Mouse (Mus musculus) heart, embryonic 15.5 days (tissue): ENCODE data around the gene Ncoa5. TPM values are rescaled to one million over a fixed set of nuclear protein-coding genes. Genes with fewer than 3 reads are reported as not detected.

ENCODE experiments used
- ATAC-seq: fragments of 200-750 bp; cut with Nextera tagmentation; replicated peaks from 2 replicates; pipeline ENCODE4 v1.8.0; 2017; ENCODE audit warnings: low read depth, moderate TSS enrichment; ENCODE audit not compliant: insufficient number of reproducible peaks, insufficient read depth, low FRiP score
- H3K27ac ChIP-seq: fragments of 300-500 bp; sonication (generic); 2 replicates; pipeline ENCODE4 v1.5.1; 2015; ENCODE audit warnings: mild to moderate bottlenecking, inconsistent platforms
- H3K27me3 ChIP-seq: fragments of 300-500 bp; sonication (generic); 2 replicates; pipeline ENCODE4 v1.6.1; 2015; ENCODE audit warnings: inconsistent platforms
- H3K36me3 ChIP-seq: fragments of 300-500 bp; sonication (generic); 2 replicates; pipeline ENCODE4 v1.6.1; 2015; ENCODE audit warnings: mild to moderate bottlenecking, inconsistent platforms
- H3K4me1 ChIP-seq: fragments of 300-500 bp; sonication (generic); replicated peaks from 2 replicates; pipeline ENCODE4 v1.6.1; 2015; ENCODE audit warnings: inconsistent platforms
- H3K4me2 ChIP-seq: fragments of 300-500 bp; sonication (generic); 2 replicates; pipeline ENCODE4 v1.6.1; 2015; ENCODE audit warnings: inconsistent platforms, mild to moderate bottlenecking, moderate library complexity
- H3K4me3 ChIP-seq: fragments of 300-500 bp; sonication (generic); 2 replicates; pipeline ENCODE4 v1.5.1; 2015; ENCODE audit warnings: mild to moderate bottlenecking, inconsistent platforms
- H3K9ac ChIP-seq: fragments of 300-500 bp; sonication (generic); 2 replicates; pipeline ENCODE4 v1.6.1; 2015; ENCODE audit warnings: mild to moderate bottlenecking, inconsistent platforms
- H3K9me3 ChIP-seq: fragments of 300-500 bp; sonication (generic); replicated peaks from 2 replicates; pipeline ENCODE4 v1.6.1; 2016; ENCODE audit warnings: inconsistent platforms
- WGBS: fragments of 180-500 bp; shearing (Covaris S2); methylation state at CpG from one replicate; pipeline ENCODE4 v1.1.7; 2015; ENCODE audit warnings: mixed read lengths; 5-methylcytosine and 5-hydroxymethylcytosine counted together
- polyA plus RNA-seq: library from polyadenylated mRNA; unstranded; fragments of >200 nt; fragmentation: Nextera tagmentation; extraction: Ambion mirVana; gene quantifications from 2 replicates; pipeline ENCODE4 v1.2.1, GENCODE M21; 2015

Gene Ncoa5
- polyA plus RNA-seq, 1 experiment from 2014 or later: 38.6 TPM

DNA sequence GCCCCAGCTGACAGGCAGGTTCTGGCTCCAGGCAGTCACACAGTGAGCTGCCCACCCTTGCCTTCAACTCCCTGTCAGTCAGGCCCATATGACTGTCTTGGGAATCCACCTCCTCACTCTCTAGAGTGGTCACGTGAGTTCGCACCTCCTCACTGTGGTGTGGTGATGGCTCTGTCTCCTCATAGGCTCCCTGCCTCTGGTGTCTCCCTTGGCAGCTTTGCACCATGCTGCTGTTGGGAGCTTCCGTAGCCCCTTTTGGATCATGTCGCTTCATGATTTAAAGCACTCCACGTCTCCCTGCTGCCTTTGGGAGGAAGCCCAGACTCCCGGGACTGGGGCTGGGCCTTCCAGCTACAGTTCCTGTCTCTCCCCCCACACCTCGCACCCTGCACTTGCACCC lies 29.8 kb upstream of the Ncoa5 start:
- peaks cover 15% of the 10 kb centered on the region; the same call in 1 of the 2 replicates for H3K27me3 ChIP-seq
- H3K4me2 ChIP-seq: no peak overlapping the region
- no peak overlapping the region for H3K9ac ChIP-seq
- H3K4me1 ChIP-seq: no peaks in the 10 kb centered on the region
- ATAC-seq: no peak
- no peaks in the 10 kb centered on the region for H3K9me3 ChIP-seq
- no peak overlapping the region for H3K27ac ChIP-seq
- H3K4me3 ChIP-seq: no peak overlapping the region
- H3K36me3 ChIP-seq: no peaks in the 10 kb centered on the region
- WGBS: 45% methylated on average over 7 of the region's 7 CpGs

DNA sequence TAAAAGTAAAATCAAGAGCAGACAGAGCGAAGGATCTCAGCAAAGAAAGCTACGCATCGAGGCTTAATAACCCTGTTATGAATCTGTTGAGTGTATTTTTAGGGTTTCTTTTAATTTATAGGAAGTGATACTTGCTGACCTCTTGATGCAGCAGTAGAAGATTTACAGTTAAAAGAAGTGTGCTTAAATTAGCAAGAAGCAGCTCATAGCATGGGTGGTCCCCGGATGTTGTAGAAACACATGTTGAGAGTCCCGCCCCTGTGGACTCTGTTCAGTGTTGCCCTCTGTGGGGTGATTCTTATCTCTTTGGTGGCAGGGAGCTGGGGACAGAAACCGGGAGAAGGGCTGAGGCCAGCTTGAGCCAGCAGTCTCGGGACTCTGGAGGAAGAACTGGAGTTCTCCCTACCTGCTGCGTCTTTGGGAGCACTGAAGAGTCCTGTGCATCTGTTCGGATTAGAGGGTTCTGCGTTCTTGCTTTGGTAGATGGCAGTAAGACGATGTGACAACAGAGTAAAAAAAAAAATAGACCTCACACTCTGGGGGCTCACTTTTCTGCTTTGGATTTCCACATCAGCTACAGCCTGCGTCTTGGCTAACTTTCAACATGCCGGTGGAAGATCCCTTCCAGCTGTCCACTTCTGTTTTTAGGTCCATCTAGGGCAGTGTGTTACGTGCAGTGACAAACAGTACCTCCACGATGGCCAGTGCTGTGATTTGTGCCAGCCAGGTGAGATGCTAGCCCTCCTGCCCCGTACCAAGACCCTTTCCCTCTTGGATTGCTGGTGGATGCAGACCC lies 27.2 kb upstream of the Ncoa5 start:
- peaks cover 12% of the 10 kb centered on the region; the same call in 1 of the 2 replicates for H3K27me3 ChIP-seq
- H3K9ac ChIP-seq: no peak overlapping the region
- 61% methylated on average over 16 of the region's 16 CpGs for WGBS
- no peak overlapping the region for H3K4me2 ChIP-seq
- no peaks in the 10 kb centered on the region for H3K4me1 ChIP-seq
- no peaks in the 10 kb centered on the region for H3K9me3 ChIP-seq
- ATAC-seq: no peak
- no peak overlapping the region for H3K4me3 ChIP-seq
- no peak overlapping the region for H3K27ac ChIP-seq
- no peaks in the 10 kb centered on the region for H3K36me3 ChIP-seq

DNA sequence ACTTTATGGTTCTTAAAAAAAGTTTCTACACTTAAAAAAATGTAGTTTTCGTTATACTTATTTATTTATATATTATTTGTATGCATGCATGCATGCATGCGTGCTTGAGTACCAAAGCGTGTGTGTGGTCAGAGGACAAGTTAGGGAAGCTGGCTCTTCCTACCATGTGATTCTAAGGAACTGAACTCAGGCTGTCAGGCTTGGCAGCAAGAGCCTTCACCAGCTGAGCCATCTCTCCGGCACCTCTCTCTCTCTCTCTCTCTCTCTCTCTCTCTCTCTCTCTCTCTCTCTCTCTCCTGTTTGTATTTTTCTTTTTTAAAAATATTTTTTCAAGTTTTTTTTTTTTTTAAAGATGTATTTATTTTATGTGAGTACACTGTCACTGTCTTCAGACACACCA lies 25.3 kb upstream of the Ncoa5 start:
- no peak for ATAC-seq
- H3K36me3 ChIP-seq: no peaks in the 10 kb centered on the region
- H3K9ac ChIP-seq: no peak overlapping the region
- H3K4me1 ChIP-seq: peaks cover 14% of the 10 kb centered on the region
- H3K4me3 ChIP-seq: no peak overlapping the region
- 83% methylated on average over 4 of the region's 4 CpGs for WGBS
- H3K27me3 ChIP-seq: peaks cover 4% of the 10 kb centered on the region; the same call in 1 of the 2 replicates
- no peaks in the 10 kb centered on the region for H3K9me3 ChIP-seq
- no peak overlapping the region for H3K27ac ChIP-seq
- no peak overlapping the region for H3K4me2 ChIP-seq

DNA sequence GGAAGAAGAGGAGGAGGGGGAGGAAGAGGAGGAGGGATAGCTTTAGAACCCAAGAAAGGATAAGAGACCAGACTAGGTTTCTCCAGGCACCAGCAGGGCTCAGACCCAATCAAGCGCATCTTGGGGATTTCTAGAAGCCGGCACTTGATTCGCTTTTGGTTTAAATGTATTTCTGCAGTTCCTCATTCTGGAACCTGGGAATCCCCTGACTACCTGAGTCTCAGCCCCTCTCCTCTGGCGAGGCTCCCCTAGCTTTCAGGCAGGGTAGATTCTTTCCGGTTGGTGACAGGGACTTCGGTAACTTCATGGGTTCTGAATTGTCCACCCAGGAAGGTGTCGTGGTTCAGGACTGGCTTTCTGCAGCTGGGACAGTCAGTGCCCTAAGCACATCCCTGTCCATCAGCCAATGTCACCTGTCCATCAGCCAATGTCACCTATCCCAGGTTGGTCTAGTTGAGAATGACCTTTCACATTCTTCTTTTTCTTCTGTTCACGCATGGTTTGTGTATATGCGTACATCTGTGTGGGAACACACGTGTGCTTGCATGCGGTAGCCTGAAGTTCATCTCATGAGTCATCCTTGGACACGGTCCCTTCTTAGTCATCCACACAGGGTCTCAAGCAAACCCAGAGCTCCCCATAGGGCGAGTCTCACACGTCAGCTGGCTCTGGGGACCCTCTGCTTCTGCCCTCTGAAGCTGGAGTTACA lies 21.9 kb upstream of the Ncoa5 start:
- peak overlapping the region; percentile 62 for H3K4me2 ChIP-seq
- H3K9me3 ChIP-seq: no peaks in the 10 kb centered on the region
- no peak overlapping the region for H3K27ac ChIP-seq
- H3K36me3 ChIP-seq: no peaks in the 10 kb centered on the region
- H3K4me1 ChIP-seq: peaks cover 17% of the 10 kb centered on the region
- H3K27me3 ChIP-seq: peaks cover 22% of the 10 kb centered on the region
- ATAC-seq: no peak
- H3K4me3 ChIP-seq: peak overlapping the region; percentile 39
- H3K9ac ChIP-seq: no peak overlapping the region
- WGBS: 67% methylated on average over 14 of the region's 14 CpGs

DNA sequence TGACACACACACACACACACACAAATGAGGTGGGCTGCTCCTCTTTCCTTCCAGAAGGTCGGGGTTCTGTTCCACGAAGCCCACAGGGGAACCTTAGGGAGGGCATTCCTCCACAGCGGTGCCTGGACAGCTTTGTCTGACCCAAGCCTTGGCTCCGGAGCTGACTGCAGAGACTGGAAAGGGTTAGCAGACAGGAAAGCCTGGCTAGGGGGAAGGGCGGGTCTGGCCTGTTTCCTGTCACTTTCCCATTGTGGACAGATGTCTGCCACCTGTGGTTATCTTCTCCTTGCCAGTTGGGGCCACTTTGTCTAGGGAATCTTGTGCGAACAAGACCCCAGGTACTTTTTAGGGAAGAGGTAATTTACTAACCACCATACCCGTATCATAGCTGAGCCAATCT lies 21.2 kb upstream of the Ncoa5 start:
- ATAC-seq: peak; percentile 49; the same call in 1 of the 2 replicates
- H3K27ac ChIP-seq: no peak overlapping the region
- peak overlapping the region; percentile 39 for H3K4me3 ChIP-seq
- peaks cover 28% of the 10 kb centered on the region for H3K27me3 ChIP-seq
- 3% methylated on average over 7 of the region's 7 CpGs for WGBS
- H3K4me2 ChIP-seq: peak overlapping the region; percentile 62
- peaks cover 17% of the 10 kb centered on the region for H3K4me1 ChIP-seq
- no peaks in the 10 kb centered on the region for H3K9me3 ChIP-seq
- H3K9ac ChIP-seq: no peak overlapping the region
- no peaks in the 10 kb centered on the region for H3K36me3 ChIP-seq

DNA sequence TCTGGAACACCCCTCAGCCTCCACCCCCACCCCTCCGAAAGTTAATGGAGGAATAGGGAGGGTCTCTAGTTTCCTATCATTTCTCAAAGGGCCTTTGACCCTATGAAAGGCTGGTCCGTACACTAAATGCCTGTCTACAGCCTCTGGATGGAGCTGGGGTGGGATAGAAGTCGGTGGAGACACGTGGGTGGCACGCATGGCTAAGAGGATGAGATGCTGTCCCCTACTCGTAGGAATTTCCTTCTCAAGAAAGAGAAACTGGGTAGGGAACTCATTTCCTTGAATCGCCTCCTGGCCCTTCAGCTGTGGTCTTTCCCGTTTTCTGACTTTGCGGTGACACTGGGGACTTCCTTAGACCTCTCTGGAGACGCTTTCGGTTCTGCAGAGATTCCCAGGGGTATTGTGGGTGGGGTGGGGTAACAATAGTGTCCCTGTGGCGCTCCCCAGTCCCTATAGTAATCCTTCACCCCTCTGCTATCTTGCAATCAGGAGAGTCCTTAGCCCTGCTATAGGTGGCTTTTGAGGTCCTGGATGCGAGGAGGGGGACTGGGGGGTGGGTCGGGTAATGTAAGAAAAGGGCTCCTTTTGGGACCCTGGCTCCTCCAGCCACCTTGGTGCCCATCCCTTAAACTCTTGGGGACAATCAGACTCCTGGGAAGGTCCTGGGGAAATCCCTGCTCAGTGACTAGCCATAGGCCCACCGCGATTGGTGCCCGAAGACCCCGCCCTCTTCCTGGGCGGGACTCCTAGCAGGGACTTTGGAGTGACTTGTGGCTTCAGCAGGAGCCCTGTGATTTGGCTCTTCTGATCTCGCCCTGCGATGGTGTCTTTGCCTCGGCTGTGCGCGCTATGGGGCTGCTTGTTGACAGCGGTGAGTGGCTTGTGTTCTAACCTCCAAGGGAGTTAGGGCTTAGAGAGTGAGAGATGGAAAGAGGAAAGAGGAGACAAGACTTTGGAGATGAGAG lies 20.5 kb upstream of the Ncoa5 start, which contains the start of gene Cd40:
Cd40 (plus strand) TSS at position 740 of the 965 bp plus-strand sequence.
- peak; percentile 69 for ATAC-seq
- Histone ChIP-seq H3K27ac (no peak within 1 kb of the TSS), H3K9ac (no peak within 1 kb of the TSS), H3K9me3 (no peaks in the 10 kb centered on the region), H3K36me3 (no peaks in the 10 kb centered on the region), H3K4me1 (peaks cover 17% of the 10 kb centered on the region), H3K4me2 (peak within 1 kb of the TSS; percentile 62), H3K27me3 (peaks cover 34% of the 10 kb centered on the region), H3K4me3 (peak within 1 kb of the TSS; percentile 39)
- WGBS: 11% methylated on average over 25 of the region's 25 CpGs

DNA sequence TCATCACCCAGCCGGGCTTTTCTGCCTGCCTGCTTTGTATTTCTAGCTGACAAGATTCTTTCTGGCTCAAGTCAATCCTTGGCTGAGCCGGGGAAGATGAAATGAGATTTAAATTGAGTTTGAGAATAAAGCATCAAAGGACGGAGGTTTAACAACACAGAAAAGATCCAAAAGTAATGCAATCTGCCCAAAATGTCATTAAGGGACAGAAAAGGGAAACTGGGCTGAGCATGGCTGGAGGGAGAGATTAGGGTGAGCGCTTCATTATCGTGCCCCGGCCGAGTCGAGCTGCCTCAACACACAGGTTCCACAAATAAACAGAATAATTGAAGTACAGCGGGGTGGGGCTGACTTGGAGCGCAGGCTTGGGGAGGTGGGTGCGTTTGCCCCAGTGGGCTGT lies 16.9 kb upstream of the Ncoa5 start:
- no peaks in the 10 kb centered on the region for H3K36me3 ChIP-seq
- ATAC-seq: no peak

DNA sequence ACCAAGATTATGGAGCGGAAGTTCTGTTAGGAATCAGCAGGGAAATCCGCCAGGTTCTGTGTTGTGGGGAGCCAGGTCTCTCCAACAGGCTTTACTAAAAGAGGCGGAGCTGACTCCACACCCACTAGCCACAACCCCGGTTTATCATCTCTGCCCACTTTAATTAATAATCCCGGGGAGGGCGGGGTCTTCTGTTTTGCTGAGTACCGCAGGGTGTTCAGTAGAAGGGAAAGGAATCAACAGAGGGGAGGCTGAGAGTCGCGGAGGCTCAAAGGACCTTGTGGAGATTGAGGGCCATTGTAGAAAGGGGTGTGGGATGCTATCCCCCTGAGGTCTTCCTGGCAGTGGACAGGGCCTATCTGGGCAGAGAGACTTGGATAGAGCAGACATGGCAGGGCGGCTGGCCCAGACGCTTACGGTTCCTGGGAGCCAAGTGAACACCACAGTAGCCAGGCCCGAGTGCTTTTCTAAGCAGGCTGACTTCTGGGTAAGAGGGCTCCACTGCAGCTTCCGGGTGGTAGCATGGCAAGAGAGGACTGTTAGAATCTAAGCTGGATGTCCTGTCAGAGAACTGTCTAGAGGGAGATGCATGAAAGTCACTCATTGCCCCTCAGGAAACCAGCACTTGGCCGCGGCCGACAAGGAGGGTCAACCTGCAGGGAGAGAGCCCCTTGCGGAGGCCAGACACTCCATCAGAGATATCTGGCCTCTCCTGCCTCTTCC lies 16.3 kb upstream of the Ncoa5 start:
- WGBS: 66% methylated on average over 18 of the region's 18 CpGs
- no peak overlapping the region for H3K4me2 ChIP-seq
- H3K4me1 ChIP-seq: peaks cover 13% of the 10 kb centered on the region
- H3K9ac ChIP-seq: no peak overlapping the region
- ATAC-seq: no peak
- peaks cover 30% of the 10 kb centered on the region for H3K27me3 ChIP-seq
- no peaks in the 10 kb centered on the region for H3K36me3 ChIP-seq
- no peak overlapping the region for H3K4me3 ChIP-seq
- no peaks in the 10 kb centered on the region for H3K9me3 ChIP-seq
- no peak overlapping the region for H3K27ac ChIP-seq

More for the DNA sequence above, 16.9 kb upstream of the Ncoa5 start:
- no peak overlapping the region for H3K27ac ChIP-seq
- no peak overlapping the region for H3K9ac ChIP-seq
- H3K9me3 ChIP-seq: no peaks in the 10 kb centered on the region
- H3K4me2 ChIP-seq: no peak overlapping the region
- 33% methylated on average over 11 of the region's 11 CpGs for WGBS
- no peak overlapping the region for H3K4me3 ChIP-seq
- peaks cover 17% of the 10 kb centered on the region for H3K4me1 ChIP-seq
- peaks cover 30% of the 10 kb centered on the region for H3K27me3 ChIP-seq

DNA sequence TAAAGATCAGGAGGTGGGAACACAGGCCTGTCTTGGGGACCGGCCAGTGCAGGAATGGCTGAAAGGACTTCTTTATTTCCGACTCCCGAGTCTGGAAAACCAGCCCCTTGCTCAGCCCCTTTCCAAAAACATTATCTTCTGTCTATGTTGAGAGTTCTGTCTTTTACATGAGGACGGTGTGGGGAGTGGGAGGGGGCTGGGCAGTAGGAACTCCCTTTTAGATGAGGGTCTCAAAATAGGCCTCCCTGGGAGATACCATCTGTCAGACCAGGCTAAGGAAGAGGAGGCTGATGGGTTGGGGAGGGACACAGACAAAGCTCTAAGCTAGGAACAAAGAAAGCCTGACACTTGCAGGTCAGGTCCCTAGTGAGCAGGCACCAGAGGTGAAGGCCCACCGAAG lies 14.4 kb upstream of the Ncoa5 start:
- no peak overlapping the region for H3K4me2 ChIP-seq
- 48% methylated on average over 5 of the region's 5 CpGs for WGBS

DNA sequence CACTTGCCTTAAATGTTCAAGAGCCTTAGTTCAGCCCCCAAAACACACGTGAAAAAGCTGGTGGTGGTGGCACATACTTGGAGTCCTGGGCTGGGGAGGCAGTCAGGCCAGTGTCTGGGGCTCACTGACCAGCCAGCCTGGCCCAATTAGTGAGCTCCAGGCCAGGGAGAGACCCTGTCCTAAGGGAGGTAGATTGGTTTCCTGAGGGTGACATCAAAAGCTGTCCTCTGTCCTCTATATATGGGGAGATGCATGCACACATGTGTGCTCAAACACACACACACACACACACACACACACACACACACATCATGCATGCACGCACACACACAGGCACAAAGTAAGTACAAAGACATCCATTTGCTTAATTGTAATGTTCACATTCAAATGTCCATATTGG lies 9.1 kb upstream of the Ncoa5 start:
- Histone ChIP-seq H3K4me3 (no peak overlapping the region), H3K9me3 (no peaks in the 10 kb centered on the region), H3K27me3 (no peaks in the 10 kb centered on the region; the same call in 1 of the 2 replicates), H3K27ac (no peak overlapping the region), H3K4me1 (no peaks in the 10 kb centered on the region), H3K4me2 (no peak overlapping the region), H3K9ac (no peak overlapping the region), H3K36me3 (no peaks in the 10 kb centered on the region)
- ATAC-seq: no peak
- 58% methylated on average over 2 of the region's 2 CpGs for WGBS

More for the DNA sequence above, 14.4 kb upstream of the Ncoa5 start:
- no peak overlapping the region for H3K4me3 ChIP-seq
- ATAC-seq: no peak
- H3K27me3 ChIP-seq: peaks cover 22% of the 10 kb centered on the region
- H3K27ac ChIP-seq: no peak overlapping the region
- H3K9ac ChIP-seq: no peak overlapping the region
- H3K4me1 ChIP-seq: no peaks in the 10 kb centered on the region
- no peaks in the 10 kb centered on the region for H3K9me3 ChIP-seq
- no peaks in the 10 kb centered on the region for H3K36me3 ChIP-seq
